ENCODE assay signal across 8 mouse cellular contexts in genomic region chr7:105736264-105736901, GRCm38 (mm10). TPM values are rescaled to one million over a fixed set of nuclear protein-coding genes. Genes with fewer than 3 reads are reported as not detected.
A peak's percentile ranks its signal among the peaks of the same experiment; 100 is the strongest.
DNase-seq lines count a peak whose midpoint lies in the region; ATAC-seq and TF ChIP-seq lines count a peak whose summit lies in the region.

Ilk (plus strand) TSS chr7:105736592.

- H3ac ChIP-seq in myocyte (ENCODE audit: control insufficient read depth, insufficient read length), result peak within 1 kb of the TSS; percentile 96

- H3K4me1 ChIP-seq in bone marrow macrophage, adult 2 months (ENCODE audit: control insufficient read depth, insufficient read depth, low read length), result peaks cover 20% of the 10 kb centered on the region
- peaks cover 9% of the 10 kb centered on the region for H3K4me1 ChIP-seq in embryonic fibroblast, embryonic 13.5 days (ENCODE audit: control insufficient read depth, insufficient read depth, low read length)
- peaks cover 23% of the 10 kb centered on the region for H3K4me1 ChIP-seq in heart, embryonic 10.5 days
- H3K4me1 ChIP-seq in kidney, embryonic 16.5 days (ENCODE audit: insufficient read depth, low read length), result peaks cover 36% of the 10 kb centered on the region
- peaks cover 6% of the 10 kb centered on the region; the same call in 1 of the 2 replicates for H3K4me1 ChIP-seq in liver, adult 2 months (ENCODE audit: control insufficient read depth, insufficient read depth, low read length)

- H3K4me2 ChIP-seq in kidney, embryonic 16.5 days (replicated peaks; ENCODE audit: low read depth, low read length), result peak within 1 kb of the TSS; percentile 79
- H3K4me2 ChIP-seq in myocyte (ENCODE audit: low read depth), result peak within 1 kb of the TSS; percentile 97

- no peak for TF ChIP-seq POLR2A in bone marrow macrophage, adult 2 months (IDR thresholded peaks at IDR 0.05; ENCODE audit: borderline replicate concordance, low read depth, low read length)
- TF ChIP-seq POLR2A in embryonic fibroblast, embryonic 13.5 days (IDR thresholded peaks at IDR 0.05; ENCODE audit: low read depth, low read length), result peak; percentile 73
- TF ChIP-seq POLR2A in liver, adult 2 months (IDR thresholded peaks at IDR 0.05; ENCODE audit: extremely low read depth, insufficient read depth, low read length), result peak; percentile 76
- peak; percentile 69 for TF ChIP-seq POLR2A in myocyte (IDR thresholded peaks at IDR 0.05; ENCODE audit: insufficient read length, low read depth)

- peak within 1 kb of the TSS; percentile 70 for H3K27ac ChIP-seq in bone marrow macrophage, adult 2 months (ENCODE audit: insufficient read depth, low read depth, low read length)
- peak within 1 kb of the TSS; percentile 99 for H3K27ac ChIP-seq in embryonic fibroblast, embryonic 13.5 days (ENCODE audit: insufficient read depth, low read length)
- peak within 1 kb of the TSS; percentile 98 for H3K27ac ChIP-seq in heart, embryonic 10.5 days
- H3K27ac ChIP-seq in kidney, embryonic 16.5 days (ENCODE audit: low read length), result peak within 1 kb of the TSS; percentile 83
- H3K27ac ChIP-seq in liver, adult 2 months (replicated peaks; ENCODE audit: insufficient read depth, low read depth, low read length), result peak within 1 kb of the TSS; percentile 86

- no peak for TF ChIP-seq CTCF in bone marrow macrophage, adult 2 months (IDR thresholded peaks at IDR 0.05; ENCODE audit: low read depth, low read length)
- no peak for TF ChIP-seq CTCF in embryonic fibroblast, embryonic 13.5 days (IDR thresholded peaks at IDR 0.05; ENCODE audit: borderline replicate concordance, insufficient read depth, low read length)
- no peak for TF ChIP-seq CTCF in liver, adult 2 months (IDR thresholded peaks at IDR 0.05; ENCODE audit: low read depth, low read length)

- peak within 1 kb of the TSS; percentile 85 for H3K9ac ChIP-seq in kidney, embryonic 16.5 days (replicated peaks; ENCODE audit: low read length)
- peak within 1 kb of the TSS; percentile 93 for H3K9ac ChIP-seq in liver, adult 2 months (ENCODE audit: low read depth, low read length)

- H3K79me2 ChIP-seq in liver, adult 2 months (ENCODE audit: control insufficient read depth, insufficient read depth, low read length), result peaks cover 5% of the 10 kb centered on the region; the same call in 1 of the 2 replicates
- H3K79me2 ChIP-seq in myocyte (ENCODE audit: control insufficient read depth, insufficient read depth), result peaks cover 62% of the 10 kb centered on the region

- H3K27me3 ChIP-seq in heart, embryonic 10.5 days (ENCODE audit: insufficient read depth, poor library complexity, severe bottlenecking), result no peaks in the 10 kb centered on the region
- no peaks in the 10 kb centered on the region for H3K27me3 ChIP-seq in kidney, embryonic 16.5 days (ENCODE audit: insufficient read depth, low read length)
- H3K27me3 ChIP-seq in liver, adult 2 months (ENCODE audit: control insufficient read depth, insufficient read depth, low read length), result no peaks in the 10 kb centered on the region
- no peaks in the 10 kb centered on the region for H3K27me3 ChIP-seq in myocyte (ENCODE audit: control insufficient read depth, insufficient read depth, insufficient read length)
- H3K27me3 ChIP-seq in splenic B cell, adult 2 months (ENCODE audit: control insufficient read depth, insufficient read depth, low read length, poor library complexity, severe bottlenecking), result no peaks in the 10 kb centered on the region

- peak; percentile 90 for DNase-seq in A20 (ENCODE audit: low read depth, low spot score)
- peak; percentile 96 for DNase-seq in heart, embryonic 10.5 days (ENCODE audit: low spot score)
- peak; percentile 90 for DNase-seq in liver, adult 2 months (ENCODE audit: extremely low read depth, low read depth, low spot score)
- peak; percentile 94 for DNase-seq in splenic B cell, adult 2 months (ENCODE audit: low read depth, low spot score)

- peak within 1 kb of the TSS; percentile 85 for H3K4me3 ChIP-seq in bone marrow macrophage, adult 2 months (ENCODE audit: insufficient read depth, low read length)
- peak within 1 kb of the TSS; percentile 99 for H3K4me3 ChIP-seq in embryonic fibroblast, embryonic 13.5 days (ENCODE audit: insufficient read depth, low read length)
- H3K4me3 ChIP-seq in heart, embryonic 10.5 days, result peak within 1 kb of the TSS; percentile 92
- H3K4me3 ChIP-seq in kidney, embryonic 16.5 days (ENCODE audit: low read length), result peak within 1 kb of the TSS; percentile 72
- peak within 1 kb of the TSS; percentile 89 for H3K4me3 ChIP-seq in liver, adult 2 months (ENCODE audit: insufficient read depth, low read depth, low read length)
- H3K4me3 ChIP-seq in myocyte, result peak within 1 kb of the TSS; percentile 99

- WGBS in heart, embryonic 10.5 days, result under 1% methylated on average over 61 of the region's 62 CpGs
- WGBS in kidney, embryonic 16.5 days, result under 1% methylated on average over 42 of the region's 62 CpGs
- under 1% methylated on average over 62 of the region's 62 CpGs for WGBS in liver, adult 2 months

- no peaks in the 10 kb centered on the region for H3K9me3 ChIP-seq in heart, embryonic 10.5 days
- H3K9me3 ChIP-seq in kidney, embryonic 16.5 days (ENCODE audit: low read length), result no peaks in the 10 kb centered on the region

- peak; percentile 98 for ATAC-seq in kidney, embryonic 16.5 days (ENCODE audit: low FRiP score, low TSS enrichment)

- peaks cover 54% of the 10 kb centered on the region for H3K36me3 ChIP-seq in heart, embryonic 10.5 days
- peaks cover 48% of the 10 kb centered on the region for H3K36me3 ChIP-seq in kidney, embryonic 16.5 days (ENCODE audit: insufficient read depth, low read length)
- peaks cover 35% of the 10 kb centered on the region for H3K36me3 ChIP-seq in liver, adult 2 months (ENCODE audit: control insufficient read depth, insufficient read depth, low read length)
- H3K36me3 ChIP-seq in myocyte (ENCODE audit: control insufficient read depth, insufficient read depth), result peaks cover 28% of the 10 kb centered on the region
- H3K36me3 ChIP-seq in splenic B cell, adult 2 months (ENCODE audit: control insufficient read depth, insufficient read depth, low read length, poor library complexity, severe bottlenecking), result peaks cover 6% of the 10 kb centered on the region

TF ChIP-seq in myocyte, 11 proteins besides CTCF, POLR2A, EP300 and RAD21:
- no peak for TF ChIP-seq CEBPB (IDR thresholded peaks at IDR 0.05; ENCODE audit: insufficient read depth, poor library complexity, severe bottlenecking)
- peak; percentile 52 for TF ChIP-seq USF1 (IDR thresholded peaks at IDR 0.05; ENCODE audit: low read depth)
- TF ChIP-seq TCF3 (IDR thresholded peaks at IDR 0.05; ENCODE audit: insufficient read length, low read depth), result no peak
- peak; percentile 15 for TF ChIP-seq SRF (IDR thresholded peaks at IDR 0.05; ENCODE audit: control insufficient read depth, insufficient read length, low read depth)
- peak in 2 of 3 experiments; percentile 21 to 44 for TF ChIP-seq MYOG (IDR thresholded peaks at IDR 0.05; ENCODE audit: control insufficient read depth in 1 of 3, insufficient read depth in 1 of 3, insufficient read length in 2 of 3, low read depth in 2 of 3)
- no peak for TF ChIP-seq MYOD1 (IDR thresholded peaks at IDR 0.05; ENCODE audit: control insufficient read depth in 1 of 3, insufficient read length in 2 of 3, low read depth in 2 of 3)
- TF ChIP-seq E2F4 (IDR thresholded peaks at IDR 0.05; ENCODE audit: insufficient read depth), result no peak
- TF ChIP-seq POLR2AphosphoS2 (IDR thresholded peaks at IDR 0.05; ENCODE audit: insufficient read length, low read depth), result peak; percentile 92
- no peak for TF ChIP-seq TCF12 (IDR thresholded peaks at IDR 0.05; ENCODE audit: insufficient read depth, poor library complexity, severe bottlenecking)
- no peak for TF ChIP-seq REST (IDR thresholded peaks at IDR 0.05; ENCODE audit: insufficient read depth, insufficient read length)
- TF ChIP-seq MAX (IDR thresholded peaks at IDR 0.05; ENCODE audit: low read depth), result peak; percentile 63

RNA-seq across cellular contexts. Expression of gene Ilk, which starts in this region (rescaled TPM):
- polyA plus RNA-seq in bone marrow macrophage, adult 2 months (2012; ENCODE audit: insufficient read depth, insufficient read length, missing spikeins), result 206 and 213 TPM in 2 replicates
- polyA plus RNA-seq in embryonic fibroblast, embryonic 13.5 days (2011; ENCODE audit: insufficient read length, low read depth, missing spikeins), result 295 and 379 TPM in 2 replicates
- polyA plus RNA-seq in heart, embryonic 10.5 days (2016; fragmentation: Nextera tagmentation; extraction: Ambion mirVana), result 371 and 403 TPM in 2 replicates
- 377 and 439 TPM in 2 replicates for polyA plus RNA-seq in kidney, embryonic 16.5 days (2015; fragmentation: Nextera tagmentation; extraction: Ambion mirVana)
- total RNA-seq in liver, adult 2 months (2014; rRNA removed), result 36.6 and 41.1 TPM in 2 replicates
- 50.5 and 53.6 TPM in 2 replicates for polyA plus RNA-seq in liver, adult 2 months (2012; rRNA removed)
- 250 TPM for polyA plus RNA-seq in myocyte (2012; fragmentation: generic; extraction: Trizol)

Comparison
In these comparisons a context has a peak if more than half of its experiments do, and no peak if none do; other contexts are left out.
1. Peak in every context shown above with its lines: DNase-seq, ATAC-seq, H3K4me3 ChIP-seq and H3K27ac ChIP-seq.